Mouse (Mus musculus) E14TG2a.4 (cell line): Measurements from ENCODE around the gene Dnajc8.

ENCODE experiments used
- CTCF ChIP-seq: conservative IDR thresholded peaks from 2 replicates; pipeline ENCODE4 v1.5.1; 2014; ENCODE audit warnings: low read length
- NANOG ChIP-seq: IDR thresholded peaks from 2 replicates; pipeline ENCODE4 v1.6.1; 2014; ENCODE audit warnings: borderline replicate concordance, low read length, mixed read lengths
- POU5F1 ChIP-seq: IDR thresholded peaks from 2 replicates; pipeline ENCODE4 v1.6.1; 2014; ENCODE audit warnings: low read length, borderline replicate concordance

GRCm38 (mm10) chr4:132518066-132518465 lies 17.3 kb upstream of the Dnajc8 start:
- TF ChIP-seq CTCF, result no peak
- TF ChIP-seq NANOG, result no peak
- TF ChIP-seq POU5F1, result no peak
